Mouse (Mus musculus) embryonic facial prominence, embryonic 10.5 days (tissue): Measurements from ENCODE around the gene Galt. TPM values are rescaled to one million over a fixed set of nuclear protein-coding genes. Genes with fewer than 3 reads are reported as not detected.

Experiments used
- DNase-seq: peaks from one replicate; pipeline ENCODE4 v3.0.0-alpha.2; 2017; ENCODE audit warnings: low spot score
- H3K27ac ChIP-seq: fragments of 300-500 bp; sonication (generic); replicated peaks from 2 replicates; pipeline ENCODE4 v1.5.1; 2016; ENCODE audit warnings: mild to moderate bottlenecking
- H3K27me3 ChIP-seq: fragments of 300-500 bp; sonication (generic); replicated peaks from 2 replicates; pipeline ENCODE4 v1.6.1; 2016; ENCODE audit warnings: low read depth, mild to moderate bottlenecking; ENCODE audit not compliant: poor library complexity, severe bottlenecking
- H3K36me3 ChIP-seq: fragments of 300-500 bp; sonication (generic); replicated peaks from 2 replicates; pipeline ENCODE4 v1.6.1; 2016; ENCODE audit warnings: mild to moderate bottlenecking, moderate library complexity
- H3K4me1 ChIP-seq: fragments of 300-500 bp; sonication (generic); 2 replicates; pipeline ENCODE4 v1.6.1; 2016
- H3K4me3 ChIP-seq: fragments of 300-500 bp; sonication (generic); 2 replicates; pipeline ENCODE4 v1.5.1; 2016; ENCODE audit warnings: mild to moderate bottlenecking, moderate library complexity
- H3K9me3 ChIP-seq: fragments of 300-500 bp; sonication (generic); 2 replicates; pipeline ENCODE4 v1.6.1; 2016; ENCODE audit warnings: mild to moderate bottlenecking
- WGBS: fragments of 180-500 bp; shearing (Covaris S2); methylation state at CpG from one replicate; pipeline ENCODE4 v1.1.7; 2016; 5-methylcytosine and 5-hydroxymethylcytosine counted together
- polyA plus RNA-seq: library from polyadenylated mRNA; unstranded; fragments of >200 nt; fragmentation: Nextera tagmentation; extraction: Ambion mirVana; gene quantifications from 2 replicates; pipeline ENCODE4 v1.2.1, GENCODE M21; 2016

Gene Galt
- 31.2 and 34.3 TPM in 2 replicates for polyA plus RNA-seq

GRCm38 (mm10) chr4:41754797-41755337, at the start of gene Galt:
Galt (plus strand) TSS chr4:41755228.
- peaks cover 19% of the 10 kb centered on the region for H3K36me3 ChIP-seq
- peaks cover 29% of the 10 kb centered on the region for H3K4me1 ChIP-seq
- H3K4me3 ChIP-seq, result peak within 1 kb of the TSS; percentile 76
- peak within 1 kb of the TSS; percentile 88 for H3K27ac ChIP-seq
- no peak for DNase-seq
- H3K27me3 ChIP-seq, result no peaks in the 10 kb centered on the region
- H3K9me3 ChIP-seq, result no peaks in the 10 kb centered on the region
- 12% methylated on average over 14 of the region's 14 CpGs for WGBS

- WGBS, result 73% methylated on average over 19 of the region's 19 CpGs
- DNase-seq, result no peak
- no peak overlapping the region for H3K4me3 ChIP-seq
Observed at GRCm38 (mm10) chr4:41705922-41706754, 48.9 kb upstream of the Galt start.

GRCm38 (mm10) chr4:41707011-41707535, 48.0 kb upstream of the Galt start:
- Histone ChIP-seq H3K27me3 (peaks cover 48% of the 10 kb centered on the region), H3K4me3 (peak overlapping the region; percentile 11), H3K36me3 (peaks cover 17% of the 10 kb centered on the region), H3K4me1 (peaks cover 66% of the 10 kb centered on the region), H3K27ac (peak overlapping the region; percentile 16; the same call in 1 of the 2 replicates), H3K9me3 (no peaks in the 10 kb centered on the region)
- DNase-seq, result peak; percentile 80
- whole genome bisulfite sequencing, result 3% methylated on average over 13 of the region's 13 CpGs

More at GRCm38 (mm10) chr4:41705922-41706754, 48.9 kb upstream of the Galt start:
- Histone ChIP-seq H3K27me3 (peaks cover 48% of the 10 kb centered on the region), H3K4me1 (peaks cover 57% of the 10 kb centered on the region), H3K36me3 (peaks cover 8% of the 10 kb centered on the region), H3K9me3 (no peaks in the 10 kb centered on the region), H3K27ac (no peak overlapping the region)

- no peak for DNase-seq
- 39% methylated on average over 8 of the region's 8 CpGs for WGBS
- Histone ChIP-seq H3K27me3 (peaks cover 45% of the 10 kb centered on the region), H3K9me3 (no peaks in the 10 kb centered on the region), H3K27ac (peak overlapping the region; percentile 16; the same call in 1 of the 2 replicates), H3K4me1 (peaks cover 73% of the 10 kb centered on the region), H3K36me3 (peaks cover 21% of the 10 kb centered on the region), H3K4me3 (no peak overlapping the region)
Observed at GRCm38 (mm10) chr4:41708192-41708745, 46.8 kb upstream of the Galt start.

- DNase-seq, result no peak
- WGBS, result 60% methylated on average over 4 of the region's 4 CpGs
- Histone ChIP-seq H3K27ac (no peak overlapping the region), H3K27me3 (peaks cover 27% of the 10 kb centered on the region), H3K9me3 (no peaks in the 10 kb centered on the region), H3K36me3 (peaks cover 24% of the 10 kb centered on the region), H3K4me1 (peaks cover 67% of the 10 kb centered on the region), H3K4me3 (no peak overlapping the region)
Observed at GRCm38 (mm10) chr4:41710229-41710628, 44.8 kb upstream of the Galt start.

- peak overlapping the region; percentile 96; the same call in 1 of the 2 replicates for H3K27ac ChIP-seq
- DNase-seq, result no peak
- peaks cover 63% of the 10 kb centered on the region for H3K4me1 ChIP-seq
- peaks cover 34% of the 10 kb centered on the region for H3K36me3 ChIP-seq
- peak overlapping the region; percentile 89 for H3K4me3 ChIP-seq
- no peaks in the 10 kb centered on the region for H3K9me3 ChIP-seq
- H3K27me3 ChIP-seq, result peaks cover 10% of the 10 kb centered on the region
- WGBS, result 82% methylated on average over 16 of the region's 16 CpGs
Observed at GRCm38 (mm10) chr4:41711705-41712375, 43.2 kb upstream of the Galt start.

- Histone ChIP-seq H3K4me1 (peaks cover 63% of the 10 kb centered on the region), H3K9me3 (no peaks in the 10 kb centered on the region), H3K27ac (peak overlapping the region; percentile 96), H3K36me3 (peaks cover 42% of the 10 kb centered on the region), H3K4me3 (peak overlapping the region; percentile 89), H3K27me3 (peaks cover 6% of the 10 kb centered on the region)
- no peak for DNase-seq
- 52% methylated on average over 31 of the region's 31 CpGs for WGBS
Observed at GRCm38 (mm10) chr4:41712421-41713196, 42.4 kb upstream of the Galt start.

GRCm38 (mm10) chr4:41713197-41714067, 41.6 kb upstream of the Galt start, which contains the start of gene Rpp25l:
Rpp25l (minus strand) TSS chr4:41713534.
- peak within 1 kb of the TSS; percentile 89 for H3K4me3 ChIP-seq
- DNase-seq, result peak; percentile 93
- under 1% methylated on average over 61 of the region's 61 CpGs for WGBS
- H3K9me3 ChIP-seq, result no peaks in the 10 kb centered on the region
- peak within 1 kb of the TSS; percentile 96 for H3K27ac ChIP-seq
- peaks cover 56% of the 10 kb centered on the region for H3K4me1 ChIP-seq
- no peaks in the 10 kb centered on the region for H3K27me3 ChIP-seq
- peaks cover 50% of the 10 kb centered on the region for H3K36me3 ChIP-seq

GRCm38 (mm10) chr4:41714276-41714675, 40.8 kb upstream of the Galt start:
- WGBS, result 19% methylated on average over 8 of the region's 8 CpGs
- peak overlapping the region; percentile 89 for H3K4me3 ChIP-seq
- no peak overlapping the region for H3K27ac ChIP-seq
- no peaks in the 10 kb centered on the region for H3K27me3 ChIP-seq
- DNase-seq, result peak; percentile 68
- H3K36me3 ChIP-seq, result peaks cover 58% of the 10 kb centered on the region
- no peaks in the 10 kb centered on the region for H3K9me3 ChIP-seq
- peaks cover 50% of the 10 kb centered on the region for H3K4me1 ChIP-seq

GRCm38 (mm10) chr4:41715082-41715481, 39.9 kb upstream of the Galt start:
- Histone ChIP-seq H3K9me3 (no peaks in the 10 kb centered on the region), H3K27ac (no peak overlapping the region), H3K27me3 (no peaks in the 10 kb centered on the region), H3K36me3 (peaks cover 66% of the 10 kb centered on the region), H3K4me1 (peaks cover 50% of the 10 kb centered on the region), H3K4me3 (no peak overlapping the region)
- 79% methylated on average over 8 of the region's 8 CpGs for WGBS
- DNase-seq, result no peak

- H3K27ac ChIP-seq, result no peak overlapping the region
- H3K36me3 ChIP-seq, result peaks cover 65% of the 10 kb centered on the region
- H3K27me3 ChIP-seq, result no peaks in the 10 kb centered on the region
- 83% methylated on average over 5 of the region's 5 CpGs for WGBS
- H3K9me3 ChIP-seq, result no peaks in the 10 kb centered on the region
- no peak for DNase-seq
- H3K4me3 ChIP-seq, result no peak overlapping the region
- H3K4me1 ChIP-seq, result peaks cover 51% of the 10 kb centered on the region
Observed at GRCm38 (mm10) chr4:41715596-41715995, 39.4 kb upstream of the Galt start.
